Mouse (Mus musculus) lung, embryonic 14.5 days (tissue): ENCODE results near the gene Pnmal1. TPM values are rescaled to one million over a fixed set of nuclear protein-coding genes. Genes with fewer than 3 reads are reported as not detected.

Experiments used
- ATAC-seq: fragments of 200-750 bp; cut with Nextera tagmentation; 2 replicates; pipeline ENCODE4 v1.8.0; 2017; ENCODE audit warnings: mild to moderate bottlenecking, moderate TSS enrichment, moderate library complexity; ENCODE audit not compliant: insufficient read depth
- DNase-seq: peaks from one replicate; pipeline ENCODE4 v3.0.0-alpha.2; 2015
- H3K27ac ChIP-seq: fragments of 300-500 bp; sonication (generic); 2 replicates; pipeline ENCODE4 v1.5.1; 2014; ENCODE audit warnings: low read depth, mild to moderate bottlenecking, moderate library complexity
- H3K27me3 ChIP-seq: fragments of 300-500 bp; sonication (generic); 2 replicates; pipeline ENCODE4 v1.6.1; 2014; ENCODE audit warnings: low read length, control low read depth; ENCODE audit not compliant: insufficient read depth
- H3K36me3 ChIP-seq: fragments of 300-500 bp; sonication (generic); 2 replicates; pipeline ENCODE4 v1.6.1; 2014; ENCODE audit warnings: control low read depth; ENCODE audit not compliant: insufficient read depth
- H3K4me1 ChIP-seq: fragments of 300-500 bp; sonication (generic); 2 replicates; pipeline ENCODE4 v1.6.1; 2014; ENCODE audit warnings: antibody characterized with exemption, control low read depth; ENCODE audit not compliant: insufficient read depth
- H3K4me2 ChIP-seq: fragments of 300-500 bp; sonication (generic); 2 replicates; pipeline ENCODE4 v1.6.1; 2014; ENCODE audit warnings: mild to moderate bottlenecking
- H3K4me3 ChIP-seq: fragments of 300-500 bp; sonication (generic); 2 replicates; pipeline ENCODE4 v1.5.1; 2014; ENCODE audit warnings: low read depth, low read length
- H3K9ac ChIP-seq: fragments of 300-500 bp; sonication (generic); 2 replicates; pipeline ENCODE4 v1.6.1; 2014
- H3K9me3 ChIP-seq: fragments of 300-500 bp; sonication (generic); 2 replicates; pipeline ENCODE4 v1.6.1; 2016; ENCODE audit warnings: low read depth, low read length, control low read depth
- CTCF ChIP-seq: IDR thresholded peaks from 2 replicates; pipeline ENCODE4 v1.5.1; 2016; ENCODE audit warnings: antibody characterized with exemption, low read depth
- WGBS: fragments of 180-500 bp; shearing (Covaris S2); extraction: QIAGEN DNeasy Blood & Tissue Kit; methylation state at CpG from one replicate; pipeline ENCODE4 v1.1.7; 2014; 5-methylcytosine and 5-hydroxymethylcytosine counted together
- polyA plus RNA-seq: library from polyadenylated mRNA; unstranded; fragments of >200 nt; fragmentation: Nextera tagmentation; extraction: Ambion mirVana; gene quantifications from 2 replicates; pipeline ENCODE4 v1.2.1, GENCODE M21; 2014

Pnmal1 gene
- polyA plus RNA-seq, 1 experiment from 2014 or later = 0.11 TPM

DNA sequence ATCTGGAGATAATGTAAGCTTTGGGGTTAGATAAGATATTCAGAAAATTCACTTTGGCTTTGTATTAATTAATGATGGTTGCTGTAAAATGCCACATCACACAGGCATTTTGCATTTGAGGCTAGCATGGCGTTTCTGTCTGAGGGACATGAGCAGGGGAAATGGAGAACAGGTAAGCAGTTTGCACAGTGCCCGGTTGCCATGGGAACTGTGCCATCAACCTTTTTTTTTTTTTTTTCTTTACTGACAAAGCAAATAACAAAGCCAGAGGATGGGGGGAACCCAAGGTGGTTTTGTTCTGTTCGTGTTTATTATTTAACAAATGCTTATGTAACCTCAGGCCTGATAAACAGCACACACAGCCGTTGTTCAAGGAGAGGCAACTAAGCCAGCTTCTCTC, 16.6 kb upstream of the Pnmal1 start:
- Histone ChIP-seq H3K27me3 (peaks cover 30% of the 10 kb centered on the region), H3K36me3 (no peaks in the 10 kb centered on the region), H3K9me3 (no peaks in the 10 kb centered on the region), H3K9ac (no peak overlapping the region), H3K4me2 (no peak overlapping the region), H3K4me3 (no peak overlapping the region), H3K27ac (no peak overlapping the region), H3K4me1 (peaks cover 15% of the 10 kb centered on the region; the same call in 1 of the 2 replicates)
- no peak for DNase-seq
- ATAC-seq = no peak
- no peak for TF ChIP-seq CTCF
- 42% methylated on average over 4 of the region's 4 CpGs for WGBS

DNA sequence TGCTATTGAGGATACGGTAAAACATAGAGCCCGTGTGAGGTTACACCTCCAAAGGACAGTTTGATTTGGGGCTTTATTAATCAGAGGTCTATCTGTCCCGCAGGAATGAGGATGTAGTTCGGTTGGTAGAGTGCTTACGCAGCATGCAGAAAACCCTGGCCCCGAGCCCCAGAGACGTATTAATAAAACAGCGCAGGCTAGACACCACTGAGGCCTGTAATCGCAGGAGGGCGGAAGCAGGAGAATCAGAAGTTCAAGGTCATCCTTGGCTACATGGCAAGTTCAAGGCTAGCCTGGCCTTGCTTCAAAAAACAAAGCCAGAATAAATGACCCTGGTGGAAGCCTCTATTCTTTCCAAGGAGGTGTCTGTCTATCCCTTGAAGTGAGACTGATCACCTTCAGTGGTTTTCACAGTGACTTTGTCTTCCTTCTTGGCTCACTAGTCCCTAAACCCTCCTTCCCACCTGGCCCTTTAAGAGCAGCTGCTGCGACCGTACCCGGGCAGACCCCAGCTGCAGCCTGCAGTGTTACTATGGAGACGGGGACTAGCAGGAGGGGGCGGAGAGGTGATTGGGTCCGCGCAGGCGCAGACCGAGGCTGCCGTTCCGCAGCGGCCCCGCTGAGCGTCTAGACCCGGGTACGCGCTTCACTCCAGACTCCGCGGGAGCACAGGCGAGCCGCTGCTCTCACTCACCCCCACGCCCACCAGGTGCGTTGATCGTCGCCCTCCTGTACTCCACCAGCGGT, 15.2 kb upstream of the Pnmal1 start, which contains the start of gene Pnmal2:
Gene Pnmal2 (plus strand): TSS at position 622 of the 747 bp plus-strand sequence.
- Histone ChIP-seq H3K36me3 (no peaks in the 10 kb centered on the region), H3K9ac (peak within 1 kb of the TSS; percentile 58), H3K4me1 (peaks cover 22% of the 10 kb centered on the region; the same call in 1 of the 2 replicates), H3K27ac (no peak within 1 kb of the TSS), H3K9me3 (no peaks in the 10 kb centered on the region), H3K4me3 (peak within 1 kb of the TSS; percentile 56), H3K27me3 (peaks cover 34% of the 10 kb centered on the region), H3K4me2 (peak within 1 kb of the TSS; percentile 86)
- TF ChIP-seq CTCF = no peak
- WGBS = 12% methylated on average over 36 of the region's 36 CpGs
- ATAC-seq (peak; percentile 83), DNase-seq (peak; percentile 94)

DNA sequence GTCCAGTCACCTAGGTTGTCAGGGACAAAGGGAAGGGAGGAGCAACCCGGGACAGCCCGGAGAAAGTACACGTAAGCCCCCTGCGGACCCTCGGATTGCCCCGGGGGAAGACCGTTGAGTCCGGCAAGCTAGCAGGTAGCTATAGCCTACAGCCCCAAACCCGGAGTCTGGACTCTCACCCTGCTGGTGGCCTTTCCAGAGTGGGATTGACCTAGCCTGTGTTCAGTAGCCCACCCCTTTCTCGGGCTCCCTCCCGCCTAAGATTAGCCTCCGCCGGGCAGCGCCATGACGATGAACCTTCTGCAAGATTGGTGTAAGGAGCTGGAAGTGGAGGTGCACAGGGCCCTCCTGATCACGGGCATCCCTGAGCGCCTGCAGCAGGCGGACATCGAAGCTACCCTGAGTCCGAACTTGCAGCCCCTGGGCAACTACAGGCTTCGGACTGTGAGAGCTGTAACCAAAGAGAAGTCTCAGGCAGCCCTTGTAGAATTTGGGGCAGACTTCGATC, 14.6 kb upstream of the Pnmal1 start:
- H3K9ac ChIP-seq = peak overlapping the region; percentile 58
- WGBS = 2% methylated on average over 22 of the region's 22 CpGs
- H3K27me3 ChIP-seq = peaks cover 34% of the 10 kb centered on the region
- peak overlapping the region; percentile 86 for H3K4me2 ChIP-seq
- peaks cover 22% of the 10 kb centered on the region; the same call in 1 of the 2 replicates for H3K4me1 ChIP-seq
- ATAC-seq = no peak; the same call in 1 of the 2 replicates
- no peaks in the 10 kb centered on the region for H3K9me3 ChIP-seq
- H3K4me3 ChIP-seq = peak overlapping the region; percentile 56
- no peak overlapping the region for H3K27ac ChIP-seq
- H3K36me3 ChIP-seq = no peaks in the 10 kb centered on the region
- TF ChIP-seq CTCF = no peak
- no peak for DNase-seq

DNA sequence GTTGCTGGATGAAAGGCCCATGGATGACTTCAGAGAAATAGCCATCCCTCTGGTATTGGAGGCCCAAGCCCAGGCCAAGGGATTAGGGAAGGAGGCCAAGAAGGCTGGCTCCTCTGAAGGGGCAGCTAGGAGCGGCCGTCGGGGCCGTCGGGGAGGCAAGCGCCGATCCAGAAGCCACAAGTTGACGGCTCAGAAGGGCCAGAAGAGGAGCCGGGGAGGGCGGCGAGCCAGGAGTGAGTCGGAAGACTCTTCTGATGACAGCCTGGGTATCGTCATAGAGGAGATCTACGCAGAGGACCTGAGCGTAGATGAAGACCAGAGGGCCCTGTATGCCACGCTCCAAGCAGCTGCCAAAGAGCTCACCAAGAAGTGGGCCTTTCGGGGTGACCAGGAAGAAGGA, 14.1 kb upstream of the Pnmal1 start:
- Histone ChIP-seq H3K4me2 (peak overlapping the region; percentile 86), H3K36me3 (no peaks in the 10 kb centered on the region), H3K27ac (no peak overlapping the region), H3K9me3 (no peaks in the 10 kb centered on the region), H3K4me3 (peak overlapping the region; percentile 56), H3K4me1 (peaks cover 22% of the 10 kb centered on the region; the same call in 1 of the 2 replicates), H3K27me3 (peaks cover 34% of the 10 kb centered on the region), H3K9ac (peak overlapping the region; percentile 58; the same call in 1 of the 2 replicates)
- DNase-seq (no peak), ATAC-seq (no peak)
- WGBS = 16% methylated on average over 17 of the region's 17 CpGs
- TF ChIP-seq CTCF = no peak

DNA sequence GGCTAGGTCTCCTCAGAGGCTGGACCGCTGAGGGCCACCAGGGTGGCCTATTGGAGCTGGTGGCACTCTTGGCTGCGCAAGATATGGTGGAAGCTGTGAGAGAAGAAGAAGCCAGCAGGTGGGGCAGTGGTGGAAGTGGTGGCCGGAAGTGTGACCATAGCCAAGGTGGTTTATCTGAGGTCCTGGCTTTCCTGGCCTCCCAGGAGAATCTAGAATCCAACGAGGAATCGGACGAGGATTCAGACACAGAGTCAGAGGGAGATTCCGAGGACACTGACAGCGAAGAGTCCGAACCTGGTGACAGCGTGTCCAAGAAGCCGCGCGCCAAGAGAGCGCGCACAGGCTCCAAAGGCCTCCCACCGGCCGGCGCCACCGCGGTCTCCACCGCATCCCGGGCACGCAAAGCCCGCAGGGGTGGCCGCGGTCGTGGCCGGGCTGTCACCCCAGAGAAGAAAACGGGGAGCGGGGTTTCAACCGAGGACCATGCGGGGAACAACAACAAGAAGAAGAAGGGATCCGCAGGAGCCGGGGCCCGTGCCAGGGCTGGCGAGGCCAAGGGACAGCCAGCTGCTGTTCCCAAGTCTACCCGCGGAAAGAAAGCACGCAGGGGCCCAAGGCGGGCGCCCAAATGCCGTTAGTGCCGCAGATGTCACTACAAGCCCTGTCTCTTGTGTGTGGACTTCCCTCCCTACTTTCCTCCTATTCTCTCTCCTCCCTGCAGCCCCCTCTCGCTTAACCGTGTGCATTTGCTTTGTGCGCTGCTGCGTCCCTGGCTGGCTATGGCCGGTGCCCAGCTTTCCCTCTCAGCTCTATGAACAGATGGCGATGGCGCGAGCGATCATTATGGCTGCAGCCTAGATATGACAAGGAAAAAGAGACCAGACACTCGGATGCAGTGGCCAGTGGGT, 12.8 kb upstream of the Pnmal1 start:
- H3K9ac ChIP-seq = peak overlapping the region; percentile 38
- peaks cover 22% of the 10 kb centered on the region; the same call in 1 of the 2 replicates for H3K4me1 ChIP-seq
- H3K9me3 ChIP-seq = no peaks in the 10 kb centered on the region
- H3K4me3 ChIP-seq = peak overlapping the region; percentile 35
- no peaks in the 10 kb centered on the region for H3K36me3 ChIP-seq
- ATAC-seq (no peak), DNase-seq (no peak)
- H3K4me2 ChIP-seq = peak overlapping the region; percentile 72
- peaks cover 34% of the 10 kb centered on the region for H3K27me3 ChIP-seq
- peak; percentile 36; the same call in 1 of the 2 replicates for TF ChIP-seq CTCF
- 5% methylated on average over 53 of the region's 53 CpGs for WGBS
- H3K27ac ChIP-seq = no peak overlapping the region

DNA sequence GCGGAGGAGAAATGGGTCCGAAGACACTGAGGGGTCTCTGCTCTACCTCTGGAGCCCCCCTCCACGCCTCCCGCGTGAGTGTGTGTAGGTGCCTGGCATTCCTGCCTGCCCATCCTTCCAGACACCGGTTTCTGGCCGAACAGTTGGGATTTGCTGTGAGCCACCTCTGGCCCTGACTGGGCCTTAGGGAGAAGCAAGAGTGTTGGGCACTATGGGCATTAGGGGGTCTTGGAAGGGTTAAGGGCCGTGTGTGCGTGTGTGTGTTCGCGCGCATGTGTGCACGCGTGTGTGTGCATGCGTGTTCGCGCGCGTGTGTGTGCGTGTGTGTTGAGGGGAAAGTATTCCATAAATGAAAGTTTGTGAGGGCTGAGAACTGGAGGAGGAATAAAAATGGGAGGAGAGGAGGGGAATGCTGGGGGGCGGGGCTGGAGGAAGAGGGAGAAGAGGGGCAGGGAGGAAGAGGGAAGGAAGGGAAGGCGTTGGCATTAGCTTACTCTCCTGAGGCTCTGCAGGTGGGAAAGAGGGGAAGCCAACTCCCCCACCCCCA, 12.1 kb upstream of the Pnmal1 start:
- no peaks in the 10 kb centered on the region for H3K9me3 ChIP-seq
- peak overlapping the region; percentile 72 for H3K4me2 ChIP-seq
- no peak for TF ChIP-seq CTCF
- H3K9ac ChIP-seq = peak overlapping the region; percentile 38
- H3K36me3 ChIP-seq = no peaks in the 10 kb centered on the region
- WGBS = 20% methylated on average over 22 of the region's 22 CpGs
- peaks cover 22% of the 10 kb centered on the region; the same call in 1 of the 2 replicates for H3K4me1 ChIP-seq
- H3K27ac ChIP-seq = no peak overlapping the region
- DNase-seq = no peak
- ATAC-seq = no peak
- peak overlapping the region; percentile 35 for H3K4me3 ChIP-seq
- H3K27me3 ChIP-seq = peaks cover 34% of the 10 kb centered on the region
